ENCODE assay signal across 18 mouse cellular contexts in the genomic region with DNA sequence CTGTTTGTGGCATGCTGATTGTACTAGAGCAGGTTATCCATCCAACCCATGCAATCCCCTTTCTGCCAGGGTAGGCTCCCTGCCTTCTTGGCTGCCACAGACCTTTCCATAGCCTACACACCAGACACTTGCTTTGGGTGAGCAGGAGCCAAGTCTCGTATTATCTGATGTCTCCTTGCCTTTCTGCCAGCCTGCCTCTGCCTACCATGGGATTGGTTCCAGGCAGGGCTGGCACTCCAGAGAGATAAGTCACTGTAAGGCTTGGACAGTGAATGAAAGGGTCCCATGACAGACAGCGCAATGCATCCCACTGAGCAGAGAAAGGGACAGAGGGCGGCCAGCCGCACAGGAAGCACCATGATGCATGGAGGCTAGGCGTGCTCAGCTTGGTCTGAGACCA.
A peak's percentile ranks its signal among the peaks of the same experiment; 100 is the strongest.
DNase-seq lines count a peak whose midpoint lies in the region; ATAC-seq lines count a peak whose summit lies in the region.
"Had no signal": no experiment of that assay in that cellular context is flagged by ENCODE, and none has a peak within 500 bp of the region (broad histone marks: within the 10 kb centered on the region; RNA-seq: fewer than 3 reads in every experiment).

No protein-coding gene starts in this region.

- 92% methylated on average over 5 of the region's 5 CpGs for WGBS in heart, embryonic 10.5 days
- WGBS in neural tube, embryonic 13.5 days, result 88% methylated on average over 5 of the region's 5 CpGs

- no peak overlapping the region for H3K4me3 ChIP-seq in heart, embryonic 10.5 days
- no peak overlapping the region for H3K4me3 ChIP-seq in neural tube, embryonic 13.5 days
- H3K4me3 ChIP-seq: embryonic facial prominence, embryonic 12.5 days; forebrain, embryonic 15.5 days; heart, embryonic 15.5 days; hindbrain, embryonic 10.5 days; intestine, embryonic 15.5 days had no signal

- H3K27me3 ChIP-seq in heart, embryonic 10.5 days (ENCODE audit: insufficient read depth, poor library complexity, severe bottlenecking), result no peaks in the 10 kb centered on the region
- H3K27me3 ChIP-seq in neural tube, embryonic 13.5 days, result no peaks in the 10 kb centered on the region; the same call in 1 of the 2 replicates
- H3K27me3 ChIP-seq: embryonic facial prominence, embryonic 12.5 days; forebrain, embryonic 15.5 days; heart, embryonic 15.5 days; intestine, embryonic 15.5 days; Patski had no signal

- H3K27ac ChIP-seq in heart, embryonic 10.5 days, result no peak overlapping the region
- H3K27ac ChIP-seq in neural tube, embryonic 13.5 days (replicated peaks), result 0 out of 2 replicates have a peak overlapping the region, but pooled peaks have one; percentile 78
- H3K27ac ChIP-seq: embryonic facial prominence, embryonic 12.5 days; heart, embryonic 15.5 days; hindbrain, embryonic 10.5 days; intestine, embryonic 15.5 days had no signal

- peak; percentile 14 to 27 for DNase-seq in heart, adult 18-20 months
- no peak for DNase-seq in heart, embryonic 10.5 days (ENCODE audit: low spot score)
- peak; percentile 52 for DNase-seq in left cerebral cortex, postnatal 4 days
- no peak for DNase-seq in left cerebral cortex, adult 18-20 months (ENCODE audit: low spot score in 2 of 2)
- no peak for DNase-seq in neural tube, embryonic 10.5 days (ENCODE audit: extremely low spot score, low spot score)
- DNase-seq in kidney, postnatal 36 days, result no peak
- DNase-seq: adrenal gland, adult 2 months; adrenal gland, postnatal 25 days; cerebellum, adult 2 months; cerebellum, postnatal 25 days had no signal

- H3K4me1 ChIP-seq in heart, embryonic 10.5 days, result peaks cover 20% of the 10 kb centered on the region
- peaks cover 23% of the 10 kb centered on the region for H3K4me1 ChIP-seq in neural tube, embryonic 13.5 days (replicated peaks)

- H3K4me2 ChIP-seq in neural tube, embryonic 13.5 days, result no peak overlapping the region
- H3K4me2 ChIP-seq: embryonic facial prominence, embryonic 12.5 days; forebrain, embryonic 15.5 days; heart, embryonic 15.5 days; intestine, embryonic 15.5 days had no signal

- ATAC-seq in neural tube, embryonic 13.5 days (ENCODE audit: low read depth), result no peak
- ATAC-seq: activated CD4-positive, CD25-positive, alpha-beta regulatory T cell, adult 4 months; intestine, embryonic 15.5 days; Patski had no signal

- H3K9me3 ChIP-seq in heart, embryonic 10.5 days, result no peaks in the 10 kb centered on the region
- H3K9me3 ChIP-seq in neural tube, embryonic 13.5 days, result no peaks in the 10 kb centered on the region
- H3K9me3 ChIP-seq: embryonic facial prominence, embryonic 12.5 days; forebrain, embryonic 15.5 days; heart, embryonic 15.5 days; hindbrain, embryonic 10.5 days; intestine, embryonic 15.5 days had no signal

- H3K9ac ChIP-seq in neural tube, embryonic 13.5 days, result no peak overlapping the region
- H3K9ac ChIP-seq: embryonic facial prominence, embryonic 12.5 days; forebrain, embryonic 15.5 days; heart, embryonic 15.5 days; intestine, embryonic 15.5 days had no signal

- intact Hi-C loops in left cerebral cortex, postnatal 4 days (cut with DNase I), result loop anchor here (10.0 kb wide), 1 partner anchor 185 kb away; no protein-coding TSS in a partner anchor

- H3K36me3 ChIP-seq in heart, embryonic 10.5 days, result peaks cover 8% of the 10 kb centered on the region
- H3K36me3 ChIP-seq in neural tube, embryonic 13.5 days, result 0 out of 2 replicates have a peak, but pooled peaks cover 5% of the 10 kb centered on the region
- H3K36me3 ChIP-seq: forebrain, embryonic 15.5 days; heart, embryonic 15.5 days; hindbrain, embryonic 10.5 days; intestine, embryonic 15.5 days had no signal

Comparison
In these comparisons a context has a peak if more than half of its experiments do, and no peak if none do; other contexts are left out.
1. DNase-seq: peak in heart, adult 18-20 months (2 of 2) and left cerebral cortex, postnatal 4 days (single experiment); none in heart, embryonic 10.5 days (single experiment), left cerebral cortex, adult 18-20 months (0 of 2), neural tube, embryonic 10.5 days (single experiment) and kidney, postnatal 36 days (0 of 2).